Mouse (Mus musculus) limb, embryonic 12.5 days (tissue): ENCODE data around the gene Prn. TPM values are rescaled to one million over a fixed set of nuclear protein-coding genes. Genes with fewer than 3 reads are reported as not detected.

Experiments
- ATAC-seq: fragments of 200-750 bp; cut with Nextera tagmentation; 2 replicates; pipeline ENCODE4 v1.8.0; 2017; ENCODE audit warnings: low read depth, moderate TSS enrichment; ENCODE audit not compliant: insufficient number of reproducible peaks, insufficient read depth, low FRiP score, low TSS enrichment
- H3K27ac ChIP-seq: fragments of 300-500 bp; sonication (generic); 2 replicates; pipeline ENCODE4 v1.5.1; 2016; ENCODE audit warnings: mild to moderate bottlenecking, moderate library complexity
- H3K27me3 ChIP-seq: fragments of 300-500 bp; sonication (generic); 2 replicates; pipeline ENCODE4 v1.6.1; 2016; ENCODE audit warnings: mild to moderate bottlenecking, moderate library complexity
- H3K36me3 ChIP-seq: fragments of 300-500 bp; sonication (generic); 2 replicates; pipeline ENCODE4 v1.6.1; 2016; ENCODE audit warnings: mild to moderate bottlenecking, moderate library complexity
- H3K4me1 ChIP-seq: fragments of 300-500 bp; sonication (generic); replicated peaks from 2 replicates; pipeline ENCODE4 v1.6.1; 2016
- H3K4me2 ChIP-seq: fragments of 300-500 bp; sonication (generic); 2 replicates; pipeline ENCODE4 v1.6.1; 2016; ENCODE audit warnings: mild to moderate bottlenecking, moderate library complexity
- H3K4me3 ChIP-seq: fragments of 300-500 bp; sonication (generic); replicated peaks from 2 replicates; pipeline ENCODE4 v1.5.1; 2016; ENCODE audit warnings: mild to moderate bottlenecking
- H3K9ac ChIP-seq: fragments of 300-500 bp; sonication (generic); replicated peaks from 2 replicates; pipeline ENCODE4 v1.6.1; 2016; ENCODE audit warnings: mild to moderate bottlenecking, moderate library complexity
- H3K9me3 ChIP-seq: fragments of 300-500 bp; sonication (generic); 2 replicates; pipeline ENCODE4 v1.6.1; 2016; ENCODE audit warnings: mild to moderate bottlenecking, moderate library complexity
- WGBS: fragments of 180-500 bp; shearing (Covaris S2); methylation state at CpG from one replicate; pipeline ENCODE4 v1.1.7; 2016; 5-methylcytosine and 5-hydroxymethylcytosine counted together
- polyA plus RNA-seq: library from polyadenylated mRNA; unstranded; fragments of >200 nt; fragmentation: Nextera tagmentation; extraction: Ambion mirVana; gene quantifications from 2 replicates; pipeline ENCODE4 v1.2.1, GENCODE M21; 2016

The Prn gene
- polyA plus RNA-seq, 1 experiment from 2014 or later: not detected

GRCm38 (mm10) chr2:131949767-131950597, 40.2 kb downstream of the Prn start:
- H3K27me3 ChIP-seq: peaks cover 45% of the 10 kb centered on the region
- no peak for ATAC-seq
- WGBS: 47% methylated on average over 9 of the region's 9 CpGs

GRCm38 (mm10) chr2:131950598-131951095, 40.9 kb downstream of the Prn start, which contains the start of gene Prnd:
Gene Prnd, plus strand, starts transcription at chr2:131950861.
- 9% methylated on average over 11 of the region's 11 CpGs for WGBS
- Histone ChIP-seq H3K27me3 (peaks cover 47% of the 10 kb centered on the region), H3K9me3 (no peaks in the 10 kb centered on the region), H3K4me3 (no peak within 1 kb of the TSS), H3K27ac (no peak within 1 kb of the TSS), H3K36me3 (no peaks in the 10 kb centered on the region), H3K9ac (no peak within 1 kb of the TSS), H3K4me1 (peaks cover 20% of the 10 kb centered on the region), H3K4me2 (no peak within 1 kb of the TSS)
- 0 out of 2 replicates have a peak, but pooled peaks have one; percentile 33 for ATAC-seq

More at GRCm38 (mm10) chr2:131949767-131950597, 40.2 kb downstream of the Prn start:
- Histone ChIP-seq H3K36me3 (no peaks in the 10 kb centered on the region), H3K4me1 (peaks cover 18% of the 10 kb centered on the region), H3K27ac (no peak overlapping the region), H3K9ac (no peak overlapping the region), H3K4me3 (no peak overlapping the region), H3K4me2 (no peak overlapping the region), H3K9me3 (no peaks in the 10 kb centered on the region)

- H3K27ac ChIP-seq: no peak overlapping the region
- 54% methylated on average over 2 of the region's 2 CpGs for WGBS
- H3K4me3 ChIP-seq: no peak overlapping the region
- no peak for ATAC-seq
- 0 out of 2 replicates have a peak overlapping the region, but pooled peaks have one; percentile 48 for H3K4me2 ChIP-seq
- no peaks in the 10 kb centered on the region for H3K9me3 ChIP-seq
- H3K4me1 ChIP-seq: peaks cover 20% of the 10 kb centered on the region
- H3K36me3 ChIP-seq: no peaks in the 10 kb centered on the region
- H3K27me3 ChIP-seq: peaks cover 52% of the 10 kb centered on the region
- H3K9ac ChIP-seq: no peak overlapping the region
Observed at GRCm38 (mm10) chr2:131952456-131952855, 42.7 kb downstream of the Prn start.

GRCm38 (mm10) chr2:131952961-131953538, 43.3 kb downstream of the Prn start:
- no peaks in the 10 kb centered on the region for H3K36me3 ChIP-seq
- H3K9ac ChIP-seq: 0 out of 2 replicates have a peak overlapping the region, but pooled peaks have one; percentile 1
- no peaks in the 10 kb centered on the region for H3K9me3 ChIP-seq
- H3K4me1 ChIP-seq: peaks cover 20% of the 10 kb centered on the region
- no peak overlapping the region for H3K27ac ChIP-seq
- H3K27me3 ChIP-seq: peaks cover 52% of the 10 kb centered on the region
- peak overlapping the region; percentile 48 for H3K4me2 ChIP-seq
- 11% methylated on average over 29 of the region's 29 CpGs for WGBS
- H3K4me3 ChIP-seq: peak overlapping the region; percentile 24
- no peak for ATAC-seq

- Histone ChIP-seq H3K27me3 (peaks cover 52% of the 10 kb centered on the region), H3K9me3 (no peaks in the 10 kb centered on the region), H3K27ac (no peak overlapping the region), H3K4me2 (peak overlapping the region; percentile 48), H3K9ac (0 out of 2 replicates have a peak overlapping the region, but pooled peaks have one; percentile 1), H3K4me3 (0 out of 2 replicates have a peak overlapping the region, but pooled peaks have one; percentile 24), H3K4me1 (peaks cover 20% of the 10 kb centered on the region), H3K36me3 (no peaks in the 10 kb centered on the region)
- 90% methylated on average over 4 of the region's 4 CpGs for WGBS
- no peak for ATAC-seq
Observed at GRCm38 (mm10) chr2:131953711-131954110, 44.0 kb downstream of the Prn start.

- Histone ChIP-seq H3K4me1 (peaks cover 20% of the 10 kb centered on the region), H3K9me3 (no peaks in the 10 kb centered on the region), H3K27ac (no peak overlapping the region), H3K27me3 (peaks cover 49% of the 10 kb centered on the region), H3K4me2 (peak overlapping the region; percentile 53), H3K4me3 (peak overlapping the region; percentile 26), H3K9ac (no peak overlapping the region), H3K36me3 (no peaks in the 10 kb centered on the region)
- no peak for ATAC-seq
- 65% methylated on average over 9 of the region's 9 CpGs for WGBS
Observed at GRCm38 (mm10) chr2:131954835-131955234, 45.1 kb downstream of the Prn start.

- no peaks in the 10 kb centered on the region for H3K36me3 ChIP-seq
- WGBS: 5% methylated on average over 17 of the region's 17 CpGs
- H3K4me1 ChIP-seq: peaks cover 20% of the 10 kb centered on the region
- H3K27me3 ChIP-seq: peaks cover 48% of the 10 kb centered on the region
- H3K9me3 ChIP-seq: no peaks in the 10 kb centered on the region
- H3K27ac ChIP-seq: no peak overlapping the region
- no peak overlapping the region for H3K9ac ChIP-seq
- peak overlapping the region; percentile 26 for H3K4me3 ChIP-seq
- ATAC-seq: no peak
- H3K4me2 ChIP-seq: peak overlapping the region; percentile 53
Observed at GRCm38 (mm10) chr2:131955264-131955663, 45.5 kb downstream of the Prn start.

GRCm38 (mm10) chr2:131956336-131957256, 46.8 kb downstream of the Prn start:
- Histone ChIP-seq H3K27me3 (peaks cover 39% of the 10 kb centered on the region), H3K9ac (no peak overlapping the region), H3K4me2 (no peak overlapping the region), H3K4me1 (peaks cover 15% of the 10 kb centered on the region), H3K4me3 (no peak overlapping the region), H3K27ac (no peak overlapping the region), H3K36me3 (no peaks in the 10 kb centered on the region), H3K9me3 (no peaks in the 10 kb centered on the region)
- 82% methylated on average over 7 of the region's 7 CpGs for WGBS
- ATAC-seq: no peak

GRCm38 (mm10) chr2:131957731-131958222, 48.0 kb downstream of the Prn start:
- Histone ChIP-seq H3K27ac (no peak overlapping the region), H3K9ac (no peak overlapping the region), H3K4me2 (no peak overlapping the region), H3K27me3 (peaks cover 28% of the 10 kb centered on the region), H3K9me3 (no peaks in the 10 kb centered on the region), H3K4me1 (peaks cover 10% of the 10 kb centered on the region), H3K36me3 (no peaks in the 10 kb centered on the region), H3K4me3 (no peak overlapping the region)
- 49% methylated on average over 9 of the region's 9 CpGs for WGBS
- no peak for ATAC-seq

- peaks cover under 1% of the 10 kb centered on the region; the same call in 1 of the 2 replicates for H3K27me3 ChIP-seq
- H3K27ac ChIP-seq: no peak overlapping the region
- no peaks in the 10 kb centered on the region for H3K36me3 ChIP-seq
- no peak overlapping the region for H3K4me3 ChIP-seq
- 65% methylated on average over 2 of the region's 2 CpGs for WGBS
- no peak overlapping the region for H3K9ac ChIP-seq
- ATAC-seq: no peak
- no peaks in the 10 kb centered on the region for H3K9me3 ChIP-seq
- H3K4me1 ChIP-seq: no peaks in the 10 kb centered on the region
- no peak overlapping the region for H3K4me2 ChIP-seq
Observed at GRCm38 (mm10) chr2:131961671-131962070, 51.9 kb downstream of the Prn start.
